Mouse (Mus musculus): ENCODE results near the gene Lemd2.

Gene Lemd2

DNA sequence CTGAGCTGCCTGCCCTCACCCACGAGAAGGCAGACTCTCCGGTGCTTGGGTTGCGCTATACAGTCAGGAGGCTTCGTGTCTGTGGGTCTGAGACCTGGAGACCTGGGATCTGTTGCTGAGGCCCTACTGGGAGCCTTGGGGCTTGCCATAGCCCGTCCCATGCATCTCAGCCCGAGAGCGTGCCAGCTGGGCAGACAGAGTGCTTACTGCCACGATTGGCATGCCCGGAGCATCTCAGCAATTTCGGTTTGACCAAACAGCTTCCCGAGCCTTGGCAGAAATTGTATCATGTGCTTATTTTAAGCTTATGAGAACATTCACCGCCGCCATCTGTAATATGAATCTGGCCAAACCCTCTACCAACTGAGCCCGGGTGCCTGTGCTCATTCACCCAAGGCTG is 50.0 kb downstream of the Lemd2 start:
- DNase-seq: no peak

GRCm38 (mm10) chr17:27153773-27154193 is 50.5 kb downstream of the Lemd2 start:
- no peak for DNase-seq

DNA sequence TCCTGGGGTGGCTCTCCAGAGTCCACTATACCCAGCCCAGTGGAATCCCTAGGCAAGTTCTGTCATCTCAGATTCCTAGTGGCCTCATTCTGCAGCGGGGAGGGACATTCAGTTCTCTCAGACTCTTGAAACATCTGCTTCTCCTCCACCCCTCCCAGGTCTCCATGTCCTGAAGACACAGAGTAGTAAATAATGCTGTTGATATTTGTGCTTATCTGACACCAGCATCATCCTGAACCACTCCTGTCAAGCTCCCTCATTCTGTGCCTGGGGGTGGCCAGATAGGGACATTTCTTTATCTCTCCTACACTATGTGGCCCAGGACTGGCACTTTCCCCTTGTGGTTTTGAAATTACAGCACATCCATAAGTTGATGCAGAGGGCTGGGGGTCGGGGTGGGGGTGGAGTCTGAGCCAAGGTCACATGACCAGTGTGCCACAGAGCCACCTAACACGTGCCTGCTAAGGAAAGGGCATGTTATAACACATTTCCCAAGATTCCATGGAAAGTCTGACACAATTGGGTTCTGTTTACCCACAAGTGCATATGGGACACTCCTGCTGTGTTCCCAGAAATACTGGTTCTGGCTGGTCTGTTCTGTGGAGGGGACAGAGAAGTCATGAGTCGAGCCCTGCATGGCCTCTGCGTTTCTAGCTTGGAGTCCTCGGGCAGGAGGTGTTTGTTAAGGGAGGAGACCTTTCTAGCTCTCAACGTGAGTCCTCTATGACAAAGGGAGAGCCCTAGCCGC is 51.1 kb downstream of the Lemd2 start:
- DNase-seq: no peak

DNA sequence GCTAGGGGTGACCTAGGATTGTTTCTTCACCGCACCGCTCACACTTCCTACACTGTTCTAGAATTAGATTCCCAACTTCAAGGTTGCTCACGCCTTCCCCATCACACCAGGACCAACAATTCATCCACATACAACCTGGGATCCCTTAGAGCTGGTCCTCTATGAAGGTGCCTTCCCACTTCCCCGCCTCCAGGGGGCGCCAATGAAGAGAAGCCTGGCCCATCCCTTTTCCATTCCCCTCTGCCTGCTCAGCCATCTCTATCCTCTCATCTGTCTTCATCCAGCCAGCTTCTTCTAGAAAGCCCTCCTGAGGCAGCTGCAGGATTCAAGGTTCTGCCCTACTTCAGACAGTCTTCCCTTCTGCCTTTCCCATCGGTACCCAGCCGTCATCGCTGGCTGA is 52.9 kb downstream of the Lemd2 start:
- peak; percentile 46 to 60 for DNase-seq

- no peak for DNase-seq
Observed at GRCm38 (mm10) chr17:27150871-27151270, 53.4 kb downstream of the Lemd2 start.

GRCm38 (mm10) chr17:27146323-27146923 is 57.8 kb downstream of the Lemd2 start:
- DNase-seq: peak in 1 of 2 experiments; percentile 37

GRCm38 (mm10) chr17:27144152-27144551 is 60.1 kb downstream of the Lemd2 start:
- DNase-seq: no peak

GRCm38 (mm10) chr17:27141971-27142450 is 62.3 kb downstream of the Lemd2 start:
- DNase-seq: peak; percentile 46 to 65

DNA sequence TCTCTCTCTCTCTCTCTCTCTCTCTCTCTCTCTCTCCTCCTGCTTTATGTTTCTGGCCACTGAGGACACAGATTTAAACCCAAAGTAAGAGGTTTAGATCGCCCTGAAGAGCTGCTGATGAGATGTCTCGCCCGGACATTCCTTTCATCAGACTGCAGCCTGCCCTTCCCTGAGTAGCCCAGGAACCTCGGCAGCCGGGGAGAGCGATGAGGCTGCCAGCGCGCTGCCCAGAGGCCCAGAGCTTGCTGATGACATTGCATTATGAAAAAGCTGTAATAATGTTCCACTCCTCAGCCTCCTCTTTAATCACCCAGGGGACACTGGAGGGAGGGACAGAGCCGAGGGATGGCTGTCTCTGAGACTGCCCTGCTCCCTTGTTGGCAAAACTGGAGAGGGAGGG is 64.0 kb downstream of the Lemd2 start:
- no peak for DNase-seq

All from kidney, postnatal 4 days (tissue).